Mouse (Mus musculus): Measurements from ENCODE around the gene Gm7579.

DNA sequence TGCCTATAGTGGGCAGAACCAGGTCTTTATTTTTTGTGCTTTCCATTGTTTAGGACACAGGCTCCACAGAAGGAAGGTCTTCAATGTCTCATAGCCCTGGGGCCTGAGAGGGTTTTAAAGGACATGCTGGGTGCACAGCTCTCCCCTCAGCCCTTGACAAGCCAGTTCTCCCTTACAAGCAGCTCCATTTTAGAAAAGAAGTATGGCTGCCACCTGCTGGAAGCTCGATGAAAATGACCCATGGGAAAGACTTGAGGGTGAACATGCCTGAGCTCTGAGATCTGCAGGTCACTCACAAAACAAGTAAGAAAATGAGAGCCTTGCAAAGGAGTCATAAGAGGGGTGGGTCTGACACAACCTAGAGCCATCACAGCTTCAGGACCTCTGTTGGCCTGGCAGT, 38.2 kb downstream of the Gm7579 start:
- TF ChIP-seq ZKSCAN1 (IDR thresholded peaks at IDR 0.05; ENCODE audit: low read depth, low read length) (no peak), GATA1 (IDR thresholded peaks at IDR 0.05; ENCODE audit: low read depth, low read length) (no peak), POLR2A (IDR thresholded peaks at IDR 0.05; ENCODE audit: control insufficient read depth in 1 of 2, insufficient read depth in 1 of 2, low read depth in 1 of 2, low read length in 2 of 2, poor library complexity in 1 of 2) (no peak), TBP (IDR thresholded peaks at IDR 0.05; ENCODE audit: low read depth, low read length) (no peak)
